Mouse (Mus musculus) bone marrow, adult 2 months (tissue): ENCODE measurements around the gene Gm1979. TPM values are rescaled to one million over a fixed set of nuclear protein-coding genes. Genes with fewer than 3 reads are reported as not detected.
"Not testable (repeated sequence)": the region's sequence is repeated elsewhere in the genome, so short reads cannot be mapped to it uniquely, and the experiment has no call there.

Source experiments
- H3K27ac ChIP-seq: fragments of 200-500 bp; 2 replicates; pipeline ENCODE4 v1.5.1; 2012; ENCODE audit warnings: low read depth, mild to moderate bottlenecking, control low read depth, inconsistent platforms, low read length; ENCODE audit not compliant: control insufficient read depth, poor library complexity, insufficient read depth
- H3K4me1 ChIP-seq: fragments of 200-500 bp; 2 replicates; pipeline ENCODE4 v1.6.1; 2011; ENCODE audit warnings: low read length; ENCODE audit not compliant: control insufficient read depth, insufficient read depth
- H3K4me3 ChIP-seq: fragments of 200-500 bp; replicated peaks from 2 replicates; pipeline ENCODE3; 2011; ENCODE audit warnings: mild to moderate bottlenecking, low read depth, low read length, control low read depth; ENCODE audit not compliant: control insufficient read depth
- WGBS: fragments of 180-500 bp; shearing (Covaris S2); methylation state at CpG from one replicate; pipeline ENCODE4 v1.1.7; 2018; 5-methylcytosine and 5-hydroxymethylcytosine counted together
- polyA plus RNA-seq: library from polyadenylated mRNA; stranded (reverse); fragments of >200 nt; gene quantifications from 2 replicates; pipeline ENCODE4 v1.2.4, GENCODE M21; 2011; ENCODE audit warnings: low replicate concordance; ENCODE audit not compliant: missing spikeins, insufficient read depth, insufficient read length

Gm1979 gene
- not detected in 2 replicates for polyA plus RNA-seq

DNA sequence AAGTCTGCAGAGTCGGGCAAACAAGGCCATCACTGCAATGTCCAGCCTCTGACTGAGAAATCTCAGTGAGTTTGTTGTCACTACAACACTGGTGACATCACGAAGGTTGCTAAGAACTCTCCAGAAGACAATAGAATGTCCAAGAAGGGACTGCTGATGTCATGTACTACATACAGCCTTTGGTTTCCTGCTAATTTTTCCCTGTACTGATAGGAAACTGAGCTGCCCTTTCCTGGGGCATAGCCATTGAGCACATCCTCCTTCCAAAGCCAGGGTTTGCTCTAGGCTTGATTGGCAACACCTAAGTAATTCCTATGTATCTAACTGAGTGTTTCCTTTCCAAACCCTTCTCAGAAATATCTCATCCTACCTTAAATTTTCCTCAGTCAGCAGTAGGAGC lies at the start of gene Gm1979:
Gene Gm1979 (minus strand): TSS at position 101 of the 400 bp plus-strand sequence.
- not testable (repeated sequence) for H3K27ac ChIP-seq
- 69% methylated on average over 1 of the region's 2 CpGs for WGBS

DNA sequence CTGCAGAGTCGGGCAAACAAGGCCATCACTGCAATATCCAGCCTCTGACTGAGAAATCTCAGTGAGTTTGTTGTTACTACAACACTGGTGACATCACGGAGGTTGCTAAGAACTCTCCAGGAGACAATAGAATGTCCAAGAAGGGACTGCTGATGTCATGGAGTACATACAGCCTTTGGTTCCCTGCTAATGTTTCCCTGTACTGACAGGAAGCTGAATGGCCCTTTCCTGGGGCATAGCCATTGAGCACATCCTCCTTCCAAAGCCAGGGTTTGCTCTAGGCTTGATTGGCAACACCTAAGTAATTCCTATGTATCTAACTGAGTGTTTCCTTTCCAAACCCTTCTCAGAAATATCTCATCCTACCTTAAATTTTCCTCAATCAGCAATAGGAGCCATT lies 34.9 kb upstream of the Gm1979 start, which contains the start of gene Speer4a:
Gene Speer4a (minus strand): TSS at position 101 of the 400 bp plus-strand sequence.
- H3K27ac ChIP-seq, H3K4me1 ChIP-seq, H3K4me3 ChIP-seq: not testable (repeated sequence)
- 58% methylated on average over 2 of the region's 2 CpGs for WGBS

More for the DNA sequence above, at the start of gene Gm1979:
- not testable (repeated sequence) for H3K4me1 ChIP-seq, H3K4me3 ChIP-seq

DNA sequence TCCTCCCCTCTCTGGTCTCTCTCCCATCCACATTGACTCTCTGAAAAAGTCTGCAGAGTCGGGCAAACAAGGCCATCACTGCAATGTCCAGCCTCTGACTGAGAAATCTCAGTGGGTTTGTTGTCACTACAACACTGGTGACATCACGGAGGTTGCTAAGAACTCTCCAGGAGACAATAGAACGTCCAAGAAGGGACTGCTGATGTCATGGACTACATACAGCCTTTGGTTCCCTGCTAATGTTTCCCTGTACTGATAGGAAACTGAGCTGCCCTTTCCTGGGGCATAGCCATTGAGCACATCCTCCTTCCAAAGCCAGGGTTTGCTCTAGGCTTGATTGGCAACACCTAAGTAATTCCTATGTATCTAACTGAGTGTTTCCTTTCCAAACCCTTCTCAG lies 18.2 kb upstream of the Gm1979 start, which contains the start of gene Gm5862:
Gene Gm5862 (minus strand): TSS at position 101 of the 400 bp plus-strand sequence.
- H3K27ac ChIP-seq, H3K4me1 ChIP-seq, H3K4me3 ChIP-seq: not testable (repeated sequence)
- no CpG with 5 or more reads among the region's 3 CpGs for WGBS

DNA sequence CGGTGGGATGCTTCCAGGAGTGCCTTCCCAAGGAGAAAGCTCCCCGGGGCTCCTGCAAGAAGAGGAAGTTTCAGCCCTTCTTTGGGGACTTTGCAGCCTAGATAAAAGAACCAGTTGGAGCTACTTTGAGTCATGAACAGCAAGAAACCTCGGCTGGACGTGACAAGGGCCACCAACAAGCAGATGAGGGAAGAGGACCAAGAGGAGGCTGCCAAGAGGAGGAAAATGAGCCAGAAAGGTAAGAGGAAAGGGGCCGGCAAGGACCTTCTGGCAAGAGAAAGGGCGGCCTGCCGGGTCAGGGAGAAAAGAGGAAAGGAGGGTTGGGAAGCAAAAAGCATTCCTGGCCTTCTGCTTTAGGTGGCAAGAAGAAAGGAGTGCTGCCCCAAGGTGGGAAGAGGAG lies 3.1 kb upstream of the Gm1979 start:
- WGBS: 52% methylated on average over 7 of the region's 7 CpGs
- H3K27ac ChIP-seq, H3K4me3 ChIP-seq, H3K4me1 ChIP-seq: not testable (repeated sequence)

DNA sequence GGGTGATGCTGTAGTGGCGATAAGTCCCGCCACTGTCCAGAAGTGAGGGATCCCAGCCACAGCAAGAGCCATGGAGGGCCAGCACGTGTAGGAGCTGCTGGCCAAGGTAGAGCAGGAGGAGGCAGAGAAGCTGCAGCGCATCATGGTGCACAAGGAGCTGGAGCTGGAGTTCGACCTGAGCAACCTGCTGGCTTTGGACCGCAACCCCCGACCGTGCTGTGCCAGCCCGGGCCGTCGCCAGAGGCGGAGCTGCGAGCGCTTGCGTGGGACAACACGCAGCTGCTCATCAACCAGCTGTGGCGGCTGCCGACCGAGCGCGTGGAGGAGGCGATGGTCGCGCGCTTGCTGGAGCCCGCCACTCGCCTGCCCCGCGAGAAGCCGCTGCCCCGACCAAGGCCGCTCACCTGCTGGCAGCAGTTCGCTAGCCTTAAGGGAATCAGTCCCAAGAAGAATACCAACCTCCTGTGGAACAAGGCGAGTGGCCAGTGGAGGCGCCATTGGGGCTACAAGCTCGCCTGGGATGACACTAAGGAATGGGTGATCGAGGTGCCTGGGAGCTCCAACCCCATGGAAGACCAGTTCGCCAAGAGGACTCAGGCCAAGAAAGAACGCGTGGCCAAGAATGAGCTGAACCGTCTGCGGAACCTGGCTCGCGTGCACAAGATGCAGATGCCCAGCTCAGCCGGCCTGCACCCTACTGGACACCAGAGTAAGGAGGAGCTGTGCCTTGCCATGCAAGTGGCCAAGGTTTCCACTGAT lies 2.5 kb upstream of the Gm1979 start:
- not testable (repeated sequence) for H3K4me1 ChIP-seq, H3K4me3 ChIP-seq, H3K27ac ChIP-seq
- 23% methylated on average over 45 of the region's 45 CpGs for WGBS

DNA sequence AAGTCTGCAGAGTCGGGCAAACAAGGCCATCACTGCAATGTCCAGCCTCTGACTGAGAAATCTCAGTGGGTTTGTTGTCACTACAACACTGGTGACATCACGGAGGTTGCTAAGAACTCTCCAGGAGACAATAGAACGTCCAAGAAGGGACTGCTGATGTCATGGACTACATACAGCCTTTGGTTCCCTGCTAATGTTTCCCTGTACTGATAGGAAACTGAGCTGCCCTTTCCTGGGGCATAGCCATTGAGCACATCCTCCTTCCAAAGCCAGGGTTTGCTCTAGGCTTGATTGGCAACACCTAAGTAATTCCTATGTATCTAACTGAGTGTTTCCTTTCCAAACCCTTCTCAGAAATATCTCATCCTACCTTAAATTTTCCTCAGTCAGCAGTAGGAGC lies 16.0 kb downstream of the Gm1979 start, which contains the start of gene Gm21698:
Gene Gm21698 (minus strand): TSS at position 101 of the 400 bp plus-strand sequence.
- not testable (repeated sequence) for H3K4me3 ChIP-seq, H3K4me1 ChIP-seq, H3K27ac ChIP-seq
- no CpG with 5 or more reads among the region's 3 CpGs for WGBS

DNA sequence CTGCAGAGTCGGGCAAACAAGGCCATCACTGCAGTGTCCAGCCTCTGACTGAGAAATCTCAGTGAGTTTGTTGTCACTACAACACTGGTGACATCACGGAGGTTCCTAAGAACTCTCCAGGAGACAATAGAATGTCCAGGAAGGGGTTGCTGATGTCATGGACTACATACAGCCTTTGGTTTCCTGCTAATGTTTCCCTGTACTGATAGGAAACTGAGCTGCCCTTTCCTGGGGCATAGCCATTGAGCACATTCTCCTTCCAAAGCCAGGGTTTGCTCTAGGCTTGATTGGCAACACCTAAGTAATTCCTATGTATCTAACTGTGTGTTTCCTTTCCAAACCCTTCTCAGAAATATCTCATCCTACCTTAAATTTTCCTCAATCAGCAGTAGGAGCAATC lies 32.0 kb downstream of the Gm1979 start, which contains the start of gene Gm21680:
Gene Gm21680 (minus strand): TSS at position 101 of the 400 bp plus-strand sequence.
- not testable (repeated sequence) for H3K4me3 ChIP-seq, H3K27ac ChIP-seq, H3K4me1 ChIP-seq
- no CpG with 5 or more reads among the region's 2 CpGs for WGBS

DNA sequence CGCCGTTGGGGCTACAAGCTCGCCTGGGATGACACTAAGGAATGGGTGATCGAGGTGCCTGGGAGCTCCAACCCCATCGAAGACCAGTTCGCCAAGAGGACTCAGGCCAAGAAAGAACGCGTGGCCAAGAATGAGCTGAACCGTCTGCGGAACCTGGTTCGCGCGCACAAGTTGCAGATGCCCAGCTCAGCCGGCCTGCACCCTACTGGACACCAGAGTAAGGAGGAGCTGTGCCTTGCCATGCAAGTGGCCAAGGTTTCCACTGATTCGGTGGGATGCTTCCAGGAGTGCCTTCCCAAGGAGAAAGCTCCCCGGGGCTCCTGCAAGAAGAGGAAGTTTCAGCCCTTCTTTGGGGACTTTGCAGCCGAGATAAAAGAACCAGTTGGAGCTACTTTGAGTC lies 47.5 kb downstream of the Gm1979 start:
- H3K4me3 ChIP-seq, H3K4me1 ChIP-seq, H3K27ac ChIP-seq: not testable (repeated sequence)
- WGBS: 49% methylated on average over 17 of the region's 17 CpGs

DNA sequence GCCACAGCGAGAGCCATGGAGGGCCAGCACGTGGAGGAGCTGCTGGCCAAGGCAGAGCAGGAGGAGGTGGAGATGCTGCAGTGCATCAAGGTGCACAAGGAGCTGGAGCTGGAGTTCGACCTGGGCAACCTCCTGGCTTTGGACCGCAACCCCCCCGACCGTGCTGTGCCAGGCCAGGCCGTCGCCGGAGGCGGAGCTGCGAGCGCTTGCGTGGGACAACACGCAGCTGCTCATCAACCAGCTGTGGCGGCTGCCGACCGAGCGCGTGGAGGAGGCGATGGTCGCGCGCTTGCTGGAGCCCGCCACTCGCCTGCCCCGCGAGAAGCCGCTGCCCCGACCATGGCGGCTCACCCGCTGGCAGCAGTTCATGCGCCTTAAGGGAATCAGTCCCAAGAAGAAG lies 48.0 kb downstream of the Gm1979 start:
- 30% methylated on average over 32 of the region's 32 CpGs for WGBS
- H3K27ac ChIP-seq, H3K4me3 ChIP-seq, H3K4me1 ChIP-seq: not testable (repeated sequence)

DNA sequence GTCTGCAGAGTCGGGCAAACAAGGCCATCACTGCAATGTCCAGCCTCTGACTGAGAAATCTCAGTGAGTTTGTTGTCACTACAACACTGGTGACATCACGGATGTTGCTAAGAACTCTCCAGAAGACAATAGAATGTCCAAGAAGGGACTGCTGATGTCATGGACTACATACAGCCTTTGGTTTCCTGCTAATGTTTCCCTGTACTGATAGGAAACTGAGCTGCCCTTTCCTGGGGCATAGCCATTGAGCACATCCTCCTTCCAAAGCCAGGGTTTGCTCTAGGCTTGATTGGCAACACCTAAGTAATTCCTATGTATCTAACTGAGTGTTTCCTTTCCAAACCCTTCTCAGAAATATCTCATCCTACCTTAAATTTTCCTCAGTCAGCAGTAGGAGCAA lies 50.3 kb downstream of the Gm1979 start, which contains the start of gene Gm21671:
Gene Gm21671 (minus strand): TSS at position 101 of the 400 bp plus-strand sequence.
- not testable (repeated sequence) for H3K27ac ChIP-seq, H3K4me3 ChIP-seq, H3K4me1 ChIP-seq
- 58% methylated on average over 2 of the region's 2 CpGs for WGBS

Other genes with a start within 250 kb of the Gm1979 start
- gene Actr3b, start 244.8 kb downstream of the Gm1979 start, polyA plus RNA-seq: 2.2 TPM in 1 of 2 replicates, not detected in the other
- gene Gm21663, start 62.4 kb downstream of the Gm1979 start, polyA plus RNA-seq: not detected in 2 replicates
- gene Gm21671, start 50.4 kb downstream of the Gm1979 start, polyA plus RNA-seq: not detected in 2 replicates
- gene Gm21680, start 32.1 kb downstream of the Gm1979 start, polyA plus RNA-seq: not detected in 2 replicates
- not detected in 2 replicates for gene Gm21698, start 16.1 kb downstream of the Gm1979 start, polyA plus RNA-seq
- gene Gm5862, start 18.1 kb upstream of the Gm1979 start, polyA plus RNA-seq: not detected in 2 replicates
- gene Speer4a, start 34.8 kb upstream of the Gm1979 start, polyA plus RNA-seq: not detected in 2 replicates
- not detected in 2 replicates for gene Gm7347, start 53.8 kb upstream of the Gm1979 start, polyA plus RNA-seq
- not detected in 2 replicates for gene Gm10471, start 84.5 kb upstream of the Gm1979 start, polyA plus RNA-seq
- gene 5031410I06Rik, start 100.6 kb upstream of the Gm1979 start, polyA plus RNA-seq: not detected in 2 replicates
- gene Gm10220, start 116.6 kb upstream of the Gm1979 start, polyA plus RNA-seq: not detected in 2 replicates